Mouse (Mus musculus) frontal cortex, adult (tissue): ENCODE data around the gene Zbtb44.

Source experiments
- ATAC-seq: cut with Nextera tagmentation; 2 replicates; pipeline ENCODE4 v1.9.2; 2017; ENCODE audit warnings: mild to moderate bottlenecking, moderate library complexity, mixed read lengths; ENCODE audit not compliant: low TSS enrichment

Gene Zbtb44

GRCm38 (mm10) chr9:31070706-31071105, 40.3 kb downstream of the Zbtb44 start:
- ATAC-seq, result no peak

GRCm38 (mm10) chr9:31072256-31072655, 41.8 kb downstream of the Zbtb44 start:
- no peak for ATAC-seq

- ATAC-seq, result no peak
Observed at GRCm38 (mm10) chr9:31073797-31074196, 43.4 kb downstream of the Zbtb44 start.

GRCm38 (mm10) chr9:31074836-31075235, 44.4 kb downstream of the Zbtb44 start:
- ATAC-seq, result no peak

- ATAC-seq, result no peak; the same call in 1 of the 2 replicates
Observed at GRCm38 (mm10) chr9:31080726-31081125, 50.3 kb downstream of the Zbtb44 start.

GRCm38 (mm10) chr9:31082054-31082666, 51.7 kb downstream of the Zbtb44 start:
- ATAC-seq, result peak; percentile 75

- no peak for ATAC-seq
Observed at GRCm38 (mm10) chr9:31082771-31083170, 52.3 kb downstream of the Zbtb44 start.

GRCm38 (mm10) chr9:31085556-31085955, 55.1 kb downstream of the Zbtb44 start:
- ATAC-seq, result no peak

- peak; percentile 74 for ATAC-seq
Observed at GRCm38 (mm10) chr9:31086085-31086753, 55.8 kb downstream of the Zbtb44 start.

GRCm38 (mm10) chr9:31086754-31087145, 56.3 kb downstream of the Zbtb44 start:
- no peak for ATAC-seq

- ATAC-seq, result no peak
Observed at GRCm38 (mm10) chr9:31087466-31087865, 57.0 kb downstream of the Zbtb44 start.

GRCm38 (mm10) chr9:31088116-31088515, 57.7 kb downstream of the Zbtb44 start:
- no peak for ATAC-seq

- no peak for ATAC-seq
Observed at GRCm38 (mm10) chr9:31088883-31089282, 58.4 kb downstream of the Zbtb44 start.

GRCm38 (mm10) chr9:31089541-31089940, 59.1 kb downstream of the Zbtb44 start:
- no peak for ATAC-seq

GRCm38 (mm10) chr9:31090081-31091023, 59.9 kb downstream of the Zbtb44 start:
- no peak for ATAC-seq

GRCm38 (mm10) chr9:31091162-31091581, 60.7 kb downstream of the Zbtb44 start:
- ATAC-seq, result no peak

- no peak for ATAC-seq
Observed at GRCm38 (mm10) chr9:31092111-31092832, 61.8 kb downstream of the Zbtb44 start.

- ATAC-seq, result no peak
Observed at GRCm38 (mm10) chr9:31092833-31093195, 62.4 kb downstream of the Zbtb44 start.

- peak; percentile 44; the same call in 1 of the 2 replicates for ATAC-seq
Observed at GRCm38 (mm10) chr9:31097088-31098082, 66.9 kb downstream of the Zbtb44 start.

GRCm38 (mm10) chr9:31098118-31098517, 67.7 kb downstream of the Zbtb44 start:
- ATAC-seq, result no peak

GRCm38 (mm10) chr9:31108464-31108863, 78.0 kb downstream of the Zbtb44 start:
- ATAC-seq, result no peak
